Mouse (Mus musculus): ENCODE measurements around the gene Ppp1r26.

GRCm38 (mm10) chr2:28433512-28433911 lies 13.1 kb upstream of the Ppp1r26 start:
- TF ChIP-seq EP300 (IDR thresholded peaks at IDR 0.05; ENCODE audit: low read depth), result no peak
- TF ChIP-seq CTCF (IDR thresholded peaks at IDR 0.05; ENCODE audit: low read depth), result no peak

Data from liver, postnatal 0 days (tissue).